Mouse (Mus musculus): Measurements from ENCODE around the gene Cfap99.

Gene Cfap99

GRCm38 (mm10) chr5:34288154-34288716, at the start of gene Cfap99, which contains the start of gene Zfyve28:
Cfap99 (plus strand) TSS chr5:34288600.
Zfyve28 (minus strand) TSS chr5:34288449.
- peak; percentile 98 for DNase-seq

GRCm38 (mm10) chr5:34242224-34242963, 46.0 kb upstream of the Cfap99 start:
- DNase-seq, result no peak

GRCm38 (mm10) chr5:34243062-34243461, 45.3 kb upstream of the Cfap99 start:
- no peak for DNase-seq

- no peak for DNase-seq
These were observed 42.0 kb upstream of the Cfap99 start for GRCm38 (mm10) chr5:34246443-34246842.

GRCm38 (mm10) chr5:34249132-34249531, 39.3 kb upstream of the Cfap99 start:
- DNase-seq, result no peak

- no peak for DNase-seq
These were observed 38.3 kb upstream of the Cfap99 start for GRCm38 (mm10) chr5:34250090-34250489.

- DNase-seq, result no peak
These were observed 36.6 kb upstream of the Cfap99 start for GRCm38 (mm10) chr5:34251794-34252193.

GRCm38 (mm10) chr5:34252307-34252966, 36.0 kb upstream of the Cfap99 start:
- DNase-seq, result no peak

GRCm38 (mm10) chr5:34252967-34253519, 35.4 kb upstream of the Cfap99 start:
- DNase-seq, result no peak

- no peak for DNase-seq
These were observed 34.1 kb upstream of the Cfap99 start for GRCm38 (mm10) chr5:34254309-34254708.

GRCm38 (mm10) chr5:34255189-34255588, 33.2 kb upstream of the Cfap99 start:
- DNase-seq, result no peak

GRCm38 (mm10) chr5:34259172-34259816, 29.1 kb upstream of the Cfap99 start:
- no peak for DNase-seq

GRCm38 (mm10) chr5:34266065-34266464, 22.3 kb upstream of the Cfap99 start:
- DNase-seq, result no peak

GRCm38 (mm10) chr5:34269197-34269920, 19.0 kb upstream of the Cfap99 start:
- DNase-seq, result peak; percentile 92

- peak; percentile 64 for DNase-seq
These were observed 18.4 kb upstream of the Cfap99 start for GRCm38 (mm10) chr5:34269921-34270465.

- no peak for DNase-seq
These were observed 16.7 kb upstream of the Cfap99 start for GRCm38 (mm10) chr5:34271743-34272142.

GRCm38 (mm10) chr5:34273251-34273681, 15.1 kb upstream of the Cfap99 start:
- DNase-seq, result peak; percentile 28

GRCm38 (mm10) chr5:34274268-34274667, 14.1 kb upstream of the Cfap99 start:
- DNase-seq, result peak; percentile 75

- DNase-seq, result peak; percentile 48
These were observed 13.6 kb upstream of the Cfap99 start for GRCm38 (mm10) chr5:34274676-34275293.

GRCm38 (mm10) chr5:34276191-34276590, 12.2 kb upstream of the Cfap99 start:
- DNase-seq, result peak; percentile 38

GRCm38 (mm10) chr5:34276746-34277145, 11.7 kb upstream of the Cfap99 start:
- DNase-seq, result no peak

- DNase-seq, result no peak
These were observed 10.3 kb upstream of the Cfap99 start for GRCm38 (mm10) chr5:34278058-34278457.

Measured in cerebellum, adult 11 months (tissue).